Comparison of ENCODE assay signal across 8 mouse cellular contexts in the genomic region with DNA sequence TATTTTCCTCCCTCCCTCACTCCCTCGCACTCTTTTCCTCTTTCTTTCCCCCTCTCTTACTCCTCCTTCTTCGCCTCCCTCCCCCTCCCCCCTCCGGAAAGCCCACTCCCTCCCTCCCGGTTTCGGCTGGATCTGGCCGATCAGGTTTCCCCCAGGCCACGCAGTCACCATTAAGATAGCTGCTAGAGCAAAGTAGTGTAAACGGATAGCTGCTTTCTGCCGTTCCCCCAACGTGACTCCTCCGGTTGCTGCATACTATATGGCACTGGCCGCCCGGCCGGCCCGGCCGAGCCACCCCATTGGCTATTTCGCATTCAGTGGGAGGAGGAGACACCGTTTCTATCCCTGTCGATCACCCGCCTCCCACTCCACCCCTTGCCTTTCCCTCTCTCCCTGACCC. TPM values are rescaled to one million over a fixed set of nuclear protein-coding genes. Genes with fewer than 3 reads are reported as not detected.
DNase-seq lines count a peak whose midpoint lies in the region; ATAC-seq lines count a peak whose summit lies in the region.

A gene (minus strand): TSS at position 261 of the 400 bp plus-strand sequence.

- peak within 1 kb of the TSS; percentile 44 for H3K27ac ChIP-seq in hindbrain, embryonic 16.5 days (ENCODE audit: low read depth, low read length)

- peak; percentile 93 for ATAC-seq in hindbrain, embryonic 16.5 days
- peak; percentile 47 for ATAC-seq in megakaryocyte progenitor cell, adult 5-6 weeks (replicated peaks; ENCODE audit: poor library complexity)
- no peak for ATAC-seq in erythroid progenitor cell, adult 5-6 weeks (replicated peaks; ENCODE audit: low FRiP score, poor library complexity, severe bottlenecking)

- H3K27me3 ChIP-seq in hindbrain, embryonic 16.5 days (replicated peaks; ENCODE audit: control insufficient read depth, insufficient read depth, low read length), result peaks cover 9% of the 10 kb centered on the region

- peak within 1 kb of the TSS; percentile 71 for H3K9ac ChIP-seq in hindbrain, embryonic 16.5 days (ENCODE audit: low read depth, low read length)

- H3K4me1 ChIP-seq in hindbrain, embryonic 16.5 days (ENCODE audit: control insufficient read depth, insufficient read depth, low read depth, low read length), result peaks cover 13% of the 10 kb centered on the region

- H3K4me2 ChIP-seq in hindbrain, embryonic 16.5 days (ENCODE audit: low read length), result peak within 1 kb of the TSS; percentile 100

- intact Hi-C loops in left cerebral cortex, postnatal 14 days (cut with DNase I), result loop anchor here (5.0 kb wide), 1 partner anchor 61 kb away; a partner anchor contains a TSS

- no peaks in the 10 kb centered on the region for H3K9me3 ChIP-seq in hindbrain, embryonic 16.5 days (ENCODE audit: control insufficient read depth, low read length)

- H3K36me3 ChIP-seq in hindbrain, embryonic 16.5 days (ENCODE audit: control insufficient read depth, insufficient read depth, low read length), result no peaks in the 10 kb centered on the region

- peak; percentile 86 for DNase-seq in adrenal gland, adult 2 months
- peak; percentile 67 to 75 for DNase-seq in cerebellum, postnatal 36 days
- DNase-seq in gastrocnemius, adult 8-10 months (ENCODE audit: low spot score in 2 of 2), result peak; percentile 85 to 87
- peak; percentile 13 to 22 for DNase-seq in left cerebral cortex, postnatal 14 days (ENCODE audit: low spot score in 2 of 2)
- peak; percentile 36 for DNase-seq in right cerebral cortex, postnatal 25 days

- WGBS in hindbrain, embryonic 16.5 days, result 0% methylated on average over 20 of the region's 20 CpGs

- peak within 1 kb of the TSS; percentile 77 for H3K4me3 ChIP-seq in hindbrain, embryonic 16.5 days (ENCODE audit: low read length)

RNA-seq across cellular contexts. Expression of the gene that starts here (rescaled TPM):
- 1 to 10 TPM in 1 of 2 experiments, under 1 TPM in 1; 0.55 to 1.2 TPM for total RNA-seq in adrenal gland, adult 2 months (2021)
- polyA plus RNA-seq in adrenal gland, adult 2 months (2012; rRNA removed), result 0.13 and 0.20 TPM in 2 replicates
- total RNA-seq in gastrocnemius, adult 8-10 months (2022), result 10 to 100 TPM; 14.3 to 19.6 (median 17.5) TPM
- 0.24 and 0.47 TPM in 2 replicates for polyA plus RNA-seq in hindbrain, embryonic 16.5 days (2015; fragmentation: Nextera tagmentation; extraction: Ambion mirVana)
- total RNA-seq in left cerebral cortex, postnatal 14 days (2021), result under 1 TPM; 0.47 to 0.86 TPM
- 0.12 TPM in 1 of 2 replicates, not detected in the other for total RNA-seq in megakaryocyte progenitor cell, adult 5-6 weeks (2015)
- not detected in 2 replicates for total RNA-seq in megakaryocyte progenitor cell, adult 5-6 weeks (2017)
- not detected in 2 replicates for total RNA-seq in erythroid progenitor cell, adult 5-6 weeks (2015; ENCODE audit: low replicate concordance)
- total RNA-seq in erythroid progenitor cell, adult 5-6 weeks (2017; ENCODE audit: low replicate concordance), result not detected in 2 replicates

Comparison
In these comparisons a context has a peak if more than half of its experiments do, and no peak if none do; other contexts are left out.
1. RNA of the gene that starts here (total RNA-seq): 14.3 to 19.6 TPM in gastrocnemius, adult 8-10 months; 0.55 to 1.2 TPM in adrenal gland, adult 2 months, 0.47 to 0.86 TPM in left cerebral cortex, postnatal 14 days, 0.12 TPM in megakaryocyte progenitor cell, adult 5-6 weeks and not detected in erythroid progenitor cell, adult 5-6 weeks; every median in the first group is over 4 times any median in the second.
2. Peak in ATAC-seq, H3K4me3 ChIP-seq, H3K27ac ChIP-seq, H3K9ac ChIP-seq and H3K4me2 ChIP-seq in hindbrain, embryonic 16.5 days; RNA of the gene not detected or under 1 TPM.
3. Peak in DNase-seq in left cerebral cortex, postnatal 14 days; RNA of the gene not detected or under 1 TPM.
4. Peak in ATAC-seq in megakaryocyte progenitor cell, adult 5-6 weeks; RNA of the gene not detected or under 1 TPM.
5. DNase-seq: peak in every context shown above with its lines; median percentile 86 in adrenal gland, adult 2 months; 86 in gastrocnemius, adult 8-10 months; 71 in cerebellum, postnatal 36 days; 36 in right cerebral cortex, postnatal 25 days; 18 in left cerebral cortex, postnatal 14 days.